Mouse (Mus musculus): ENCODE measurements at regions not wholly inside any gene's neighbourhood (a gene's known extent, or its start where the extent isn't known, plus 50 kb on each side); places are given as distances from the start of the nearest gene placed in this dataset.

DNA sequence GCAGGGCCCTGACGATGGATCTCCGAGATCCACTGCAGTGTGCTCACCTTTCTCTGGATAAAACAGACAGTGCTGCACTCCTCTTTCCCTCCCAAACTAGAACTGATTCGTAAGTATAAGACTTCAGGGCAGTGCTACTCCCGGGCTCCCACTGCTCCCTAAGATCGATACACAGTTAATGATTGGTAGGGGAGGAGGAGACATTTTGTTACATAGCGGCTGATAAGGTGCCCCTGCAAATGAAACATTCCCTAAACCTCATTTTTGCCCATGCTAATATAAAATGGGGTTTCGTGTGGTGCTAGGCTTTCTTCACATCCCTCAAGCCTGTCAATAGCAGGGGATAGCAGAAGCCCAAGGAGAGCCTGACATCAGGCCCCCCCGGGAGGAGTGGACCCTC lies 298.8 kb upstream of the Jarid2 start:
- TF ChIP-seq CTCF (IDR thresholded peaks at IDR 0.05; ENCODE audit: low read depth) (no peak), EP300 (IDR thresholded peaks at IDR 0.05; ENCODE audit: low read depth) (no peak)

Measured in heart, postnatal 0 days (tissue).